Mouse (Mus musculus) olfactory bulb, adult 2 months (tissue): ENCODE measurements around the gene Klhl2.

ENCODE experiments used
- CTCF ChIP-seq: fragments of 200-500 bp; IDR thresholded peaks from 2 replicates; pipeline ENCODE4 v1.5.1; 2012; ENCODE audit warnings: low read depth, mild to moderate bottlenecking, low read length, moderate library complexity; ENCODE audit not compliant: insufficient read depth
- POLR2A ChIP-seq: fragments of 200-500 bp; IDR thresholded peaks from 2 replicates; pipeline ENCODE4 v1.6.1; 2012; ENCODE audit warnings: mild to moderate bottlenecking, low read depth, low read length, moderate library complexity; ENCODE audit not compliant: insufficient read depth

DNA sequence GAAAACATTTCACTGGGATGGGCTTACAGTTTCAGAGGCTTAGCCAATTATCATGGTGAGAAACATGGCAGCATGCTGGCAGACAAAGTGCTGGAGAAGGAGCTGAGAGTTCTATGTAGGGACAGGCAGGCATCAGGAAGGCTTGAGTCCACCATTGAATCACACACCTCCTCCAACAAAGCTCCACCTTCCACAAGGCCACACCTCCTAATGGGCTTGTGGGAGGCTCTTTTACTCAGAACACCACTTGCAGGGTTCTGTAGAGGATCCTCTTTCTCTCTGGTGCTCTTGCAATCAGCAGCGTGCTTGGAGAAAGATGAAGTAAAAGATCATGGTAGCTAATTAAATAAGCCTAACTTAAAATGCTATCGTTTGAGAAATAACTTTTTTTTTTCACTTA is 63.0 kb downstream of the Klhl2 start:
- TF ChIP-seq POLR2A = no peak
- TF ChIP-seq CTCF = no peak
